Mouse (Mus musculus): ENCODE data around the gene Pmpcb. TPM values are rescaled to one million over a fixed set of nuclear protein-coding genes. Genes with fewer than 3 reads are reported as not detected.
"Not testable (repeated sequence)": the region's sequence is repeated elsewhere in the genome, so short reads cannot be mapped to it uniquely, and the experiment has no call there.

The Pmpcb gene
- polyA plus RNA-seq, 1 experiment from 2014 or later: 94.9 TPM

DNA sequence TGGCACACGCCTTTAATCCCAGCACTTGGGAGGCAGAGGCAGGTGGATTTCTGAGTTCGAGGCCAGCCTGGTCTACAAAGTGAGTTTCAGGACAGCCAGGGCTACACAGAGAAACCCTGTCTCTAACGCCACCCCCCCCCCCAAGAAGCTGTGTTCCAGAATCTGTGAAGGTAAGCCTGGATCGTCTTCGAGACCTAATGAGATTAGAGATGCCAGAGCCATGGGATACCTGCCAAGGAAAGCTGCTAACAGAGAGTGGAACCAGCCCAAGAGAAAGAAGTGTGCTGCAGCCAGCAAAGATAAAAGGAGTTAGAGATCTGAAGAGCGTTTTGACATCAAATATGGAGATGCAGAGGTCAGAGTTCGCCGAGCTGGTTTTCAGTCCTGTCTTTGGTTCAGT, 28.9 kb upstream of the Pmpcb start:
- H3K9ac ChIP-seq; H3K36me3 ChIP-seq (replicated peaks); H3K4me3 ChIP-seq (replicated peaks); H3K27ac ChIP-seq; H3K4me1 ChIP-seq; H3K27me3 ChIP-seq; ATAC-seq (ENCODE audit: low FRiP score); H3K4me2 ChIP-seq; H3K9me3 ChIP-seq: not testable (repeated sequence)
- 89% methylated on average over 8 of the region's 8 CpGs for WGBS

DNA sequence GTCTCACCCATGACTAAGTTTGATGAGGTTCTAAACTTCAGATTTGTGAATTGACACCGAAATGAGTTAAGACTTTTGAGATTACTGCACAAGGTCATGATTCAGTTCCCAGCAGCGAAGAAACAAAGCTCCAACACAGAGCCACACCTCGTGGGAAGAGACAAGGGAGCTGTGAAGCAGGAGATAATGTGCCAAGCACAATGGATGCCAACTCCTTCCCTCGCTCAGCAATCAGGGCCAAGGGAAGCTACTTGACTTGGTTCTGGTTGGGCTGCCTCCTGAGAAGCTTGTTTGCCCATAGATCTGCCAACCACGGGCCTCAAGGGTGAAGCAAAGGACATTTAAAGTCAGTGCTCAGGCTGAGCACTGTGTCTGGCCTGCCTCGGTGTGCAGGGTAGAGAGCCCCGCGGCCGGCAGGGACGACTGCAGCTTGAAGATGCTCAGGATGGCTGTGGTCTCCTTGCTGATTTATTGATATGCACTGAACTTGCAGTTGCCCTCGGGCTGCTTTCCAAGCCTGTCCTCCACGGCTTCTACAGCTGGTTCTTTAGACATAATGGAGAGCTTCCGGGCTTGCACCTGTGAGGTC, 24.7 kb upstream of the Pmpcb start:
- Histone ChIP-seq H3K4me1 (no peaks in the 10 kb centered on the region), H3K36me3 (replicated peaks) (no peaks in the 10 kb centered on the region), H3K27ac (no peak overlapping the region), H3K27me3 (no peaks in the 10 kb centered on the region), H3K9ac (0 out of 2 replicates have a peak overlapping the region, but pooled peaks have one; percentile 5), H3K9me3 (no peaks in the 10 kb centered on the region; the same call in 1 of the 2 replicates), H3K4me2 (no peak overlapping the region), H3K4me3 (replicated peaks) (no peak overlapping the region)
- 76% methylated on average over 13 of the region's 13 CpGs for WGBS
- ATAC-seq (ENCODE audit: low FRiP score): no peak

GRCm38 (mm10) chr5:21714447-21714846, 22.5 kb upstream of the Pmpcb start:
- no peaks in the 10 kb centered on the region for H3K4me1 ChIP-seq
- no peak for ATAC-seq (ENCODE audit: low FRiP score)
- H3K9ac ChIP-seq: no peak overlapping the region
- H3K9me3 ChIP-seq: no peaks in the 10 kb centered on the region; the same call in 1 of the 2 replicates
- no peak overlapping the region for H3K4me3 ChIP-seq (replicated peaks)
- H3K27ac ChIP-seq: no peak overlapping the region
- no peaks in the 10 kb centered on the region for H3K27me3 ChIP-seq
- no peaks in the 10 kb centered on the region for H3K36me3 ChIP-seq (replicated peaks)
- no peak overlapping the region for H3K4me2 ChIP-seq
- 94% methylated on average over 4 of the region's 4 CpGs for WGBS

- Histone ChIP-seq H3K9ac (no peak overlapping the region), H3K27me3 (no peaks in the 10 kb centered on the region), H3K4me3 (replicated peaks) (no peak overlapping the region), H3K27ac (no peak overlapping the region), H3K4me1 (no peaks in the 10 kb centered on the region), H3K4me2 (no peak overlapping the region), H3K9me3 (no peaks in the 10 kb centered on the region), H3K36me3 (replicated peaks) (no peaks in the 10 kb centered on the region)
- ATAC-seq (ENCODE audit: low FRiP score): no peak
- 82% methylated on average over 10 of the region's 10 CpGs for WGBS
Observed at GRCm38 (mm10) chr5:21717165-21717715, 19.7 kb upstream of the Pmpcb start.

GRCm38 (mm10) chr5:21718546-21718945, 18.4 kb upstream of the Pmpcb start:
- H3K27me3 ChIP-seq: no peaks in the 10 kb centered on the region
- no peak overlapping the region for H3K4me3 ChIP-seq (replicated peaks)

DNA sequence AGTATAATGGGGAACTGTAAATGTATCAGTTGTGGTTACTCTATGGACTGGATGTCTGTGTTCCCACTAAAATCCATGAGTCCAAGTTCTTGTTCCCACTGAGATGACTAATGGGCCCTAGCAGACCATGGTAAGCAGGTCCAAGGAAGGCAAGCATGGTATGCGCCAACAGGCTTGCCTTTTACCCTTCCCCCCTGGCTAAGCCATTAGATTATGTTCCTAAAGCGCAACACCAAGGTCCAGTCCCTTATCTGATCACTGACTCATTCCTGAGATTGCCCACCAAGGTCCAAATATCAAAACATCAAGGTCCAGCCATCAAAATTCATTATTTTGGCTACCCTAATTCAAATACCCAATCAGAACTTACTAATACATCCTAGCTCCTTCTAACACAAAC, 17.7 kb upstream of the Pmpcb start:
- Histone ChIP-seq H3K9me3 (no peaks in the 10 kb centered on the region), H3K27ac (no peak overlapping the region), H3K27me3 (no peaks in the 10 kb centered on the region), H3K4me3 (replicated peaks) (no peak overlapping the region), H3K4me1 (peaks cover 8% of the 10 kb centered on the region), H3K4me2 (no peak overlapping the region), H3K36me3 (replicated peaks) (no peaks in the 10 kb centered on the region), H3K9ac (no peak overlapping the region)
- ATAC-seq (ENCODE audit: low FRiP score): no peak
- 94% methylated on average over 2 of the region's 2 CpGs for whole genome bisulfite sequencing

More at GRCm38 (mm10) chr5:21718546-21718945, 18.4 kb upstream of the Pmpcb start:
- WGBS: 89% methylated on average over 5 of the region's 5 CpGs
- no peak overlapping the region for H3K9ac ChIP-seq
- no peak overlapping the region for H3K4me2 ChIP-seq
- ATAC-seq (ENCODE audit: low FRiP score): no peak
- H3K36me3 ChIP-seq (replicated peaks): no peaks in the 10 kb centered on the region
- no peak overlapping the region for H3K27ac ChIP-seq
- no peaks in the 10 kb centered on the region for H3K9me3 ChIP-seq
- H3K4me1 ChIP-seq: 0 out of 2 replicates have a peak, but pooled peaks cover 3% of the 10 kb centered on the region

GRCm38 (mm10) chr5:21724427-21724826, 12.5 kb upstream of the Pmpcb start:
- Histone ChIP-seq H3K36me3 (replicated peaks) (no peaks in the 10 kb centered on the region), H3K4me3 (replicated peaks) (no peak overlapping the region), H3K9me3 (no peaks in the 10 kb centered on the region), H3K27me3 (no peaks in the 10 kb centered on the region), H3K4me2 (no peak overlapping the region), H3K9ac (no peak overlapping the region), H3K27ac (peak overlapping the region; percentile 93), H3K4me1 (peaks cover 25% of the 10 kb centered on the region)
- peak; percentile 64 for ATAC-seq (ENCODE audit: low FRiP score)
- WGBS: 22% methylated on average over 1 of the region's 1 CpGs

DNA sequence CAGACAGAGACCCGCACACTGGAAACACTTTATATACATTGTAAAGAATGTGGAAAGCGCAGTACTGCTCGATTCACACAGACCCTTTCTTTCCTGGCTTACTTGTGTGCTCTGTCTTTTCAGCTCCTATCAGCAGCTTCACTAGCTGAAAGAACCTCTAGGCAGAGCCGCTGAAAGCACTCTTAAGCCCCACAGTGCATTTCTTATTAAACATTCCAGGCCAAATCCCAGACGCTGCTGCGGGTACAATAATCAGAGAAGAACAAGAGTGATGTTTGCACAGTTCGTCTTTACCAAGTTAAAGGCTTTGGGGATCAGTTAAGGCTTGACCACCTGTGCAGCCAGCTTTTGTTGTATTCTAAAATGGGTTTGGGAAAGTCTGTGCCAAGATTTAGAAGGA, 12.1 kb upstream of the Pmpcb start:
- peak overlapping the region; percentile 9 for H3K4me2 ChIP-seq
- H3K27me3 ChIP-seq: no peaks in the 10 kb centered on the region
- H3K27ac ChIP-seq: peak overlapping the region; percentile 93
- peak; percentile 80 for ATAC-seq (ENCODE audit: low FRiP score)
- no peaks in the 10 kb centered on the region for H3K9me3 ChIP-seq
- no peak overlapping the region for H3K4me3 ChIP-seq (replicated peaks)
- peak overlapping the region; percentile 12; the same call in 1 of the 2 replicates for H3K9ac ChIP-seq
- H3K36me3 ChIP-seq (replicated peaks): no peaks in the 10 kb centered on the region
- peaks cover 25% of the 10 kb centered on the region for H3K4me1 ChIP-seq
- WGBS: 9% methylated on average over 7 of the region's 7 CpGs

- ATAC-seq (ENCODE audit: low FRiP score): no peak
- Histone ChIP-seq H3K9me3 (no peaks in the 10 kb centered on the region), H3K27me3 (no peaks in the 10 kb centered on the region), H3K4me3 (replicated peaks) (no peak overlapping the region), H3K4me2 (no peak overlapping the region), H3K4me1 (peaks cover 52% of the 10 kb centered on the region), H3K36me3 (replicated peaks) (no peaks in the 10 kb centered on the region), H3K9ac (no peak overlapping the region), H3K27ac (no peak overlapping the region)
- 84% methylated on average over 5 of the region's 5 CpGs for WGBS
Observed at GRCm38 (mm10) chr5:21729107-21729506, 7.8 kb upstream of the Pmpcb start.

DNA sequence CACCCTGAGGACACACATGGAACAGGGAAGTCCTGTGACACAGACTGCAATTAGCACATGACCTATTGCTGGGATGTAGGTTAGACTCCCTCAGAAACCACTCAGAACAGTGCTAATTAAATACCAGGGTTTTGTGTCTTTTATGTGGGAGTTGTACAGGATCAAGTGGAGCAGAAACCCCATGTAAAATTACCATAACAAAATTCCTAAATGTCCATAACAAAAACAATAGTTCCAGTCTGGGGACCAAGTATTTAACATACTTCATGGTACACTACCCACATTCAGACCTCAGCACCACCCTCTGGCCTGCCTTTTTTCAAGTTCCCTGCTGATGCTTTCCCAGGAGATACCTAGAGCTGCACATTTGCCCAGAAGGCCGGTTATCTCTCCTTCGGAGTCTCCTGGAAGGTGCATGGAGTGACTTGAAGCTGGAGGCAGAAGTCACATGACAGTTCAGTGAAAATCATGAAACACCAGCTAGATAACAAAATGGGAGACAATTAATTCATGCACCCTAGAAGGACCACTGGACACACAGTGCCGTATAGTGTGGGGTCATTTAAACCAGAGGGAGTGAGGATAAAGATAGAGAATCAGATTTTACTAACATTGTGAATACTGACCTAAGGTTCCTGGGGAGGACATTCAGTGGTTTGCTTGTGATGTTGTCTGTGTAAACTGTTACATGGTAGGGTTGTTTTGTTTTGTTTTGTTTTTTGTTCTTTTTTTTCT, 4.6 kb upstream of the Pmpcb start:
- H3K9me3 ChIP-seq: no peaks in the 10 kb centered on the region
- no peak overlapping the region for H3K4me3 ChIP-seq (replicated peaks)
- H3K4me1 ChIP-seq: peaks cover 49% of the 10 kb centered on the region
- no peaks in the 10 kb centered on the region for H3K27me3 ChIP-seq
- peak overlapping the region; percentile 6 for H3K4me2 ChIP-seq
- no peaks in the 10 kb centered on the region for H3K36me3 ChIP-seq (replicated peaks)
- peak overlapping the region; percentile 94 for H3K27ac ChIP-seq
- WGBS: 17% methylated on average over 3 of the region's 3 CpGs
- no peak overlapping the region for H3K9ac ChIP-seq
- ATAC-seq (ENCODE audit: low FRiP score): peak; percentile 70

- Histone ChIP-seq H3K4me2 (no peak overlapping the region), H3K4me3 (replicated peaks) (no peak overlapping the region), H3K9me3 (no peaks in the 10 kb centered on the region), H3K27me3 (no peaks in the 10 kb centered on the region), H3K36me3 (replicated peaks) (no peaks in the 10 kb centered on the region), H3K9ac (no peak overlapping the region), H3K27ac (peak overlapping the region; percentile 94), H3K4me1 (peaks cover 54% of the 10 kb centered on the region)
- peak; percentile 93 for ATAC-seq (ENCODE audit: low FRiP score)
- WGBS: 7% methylated on average over 8 of the region's 8 CpGs
Observed at GRCm38 (mm10) chr5:21732930-21733329, 4.0 kb upstream of the Pmpcb start.

- ATAC-seq (ENCODE audit: low FRiP score): no peak
- H3K9me3 ChIP-seq: no peaks in the 10 kb centered on the region
- peaks cover 62% of the 10 kb centered on the region for H3K4me1 ChIP-seq
- H3K4me2 ChIP-seq: 0 out of 2 replicates have a peak overlapping the region, but pooled peaks have one; percentile 2
- no peak overlapping the region for H3K9ac ChIP-seq
- no peak overlapping the region for H3K27ac ChIP-seq
- peaks cover 17% of the 10 kb centered on the region for H3K36me3 ChIP-seq (replicated peaks)
- 85% methylated on average over 20 of the region's 20 CpGs for WGBS
- no peaks in the 10 kb centered on the region for H3K27me3 ChIP-seq
- H3K4me3 ChIP-seq (replicated peaks): no peak overlapping the region
Observed at GRCm38 (mm10) chr5:21735100-21735499, 1.8 kb upstream of the Pmpcb start.

All from forebrain, embryonic 12.5 days (tissue).